Mouse (Mus musculus): ENCODE measurements at regions not wholly inside any gene's neighbourhood (a gene's known extent, or its start where the extent isn't known, plus 50 kb on each side); places are given as distances from the start of the nearest gene placed in this dataset.

DNA sequence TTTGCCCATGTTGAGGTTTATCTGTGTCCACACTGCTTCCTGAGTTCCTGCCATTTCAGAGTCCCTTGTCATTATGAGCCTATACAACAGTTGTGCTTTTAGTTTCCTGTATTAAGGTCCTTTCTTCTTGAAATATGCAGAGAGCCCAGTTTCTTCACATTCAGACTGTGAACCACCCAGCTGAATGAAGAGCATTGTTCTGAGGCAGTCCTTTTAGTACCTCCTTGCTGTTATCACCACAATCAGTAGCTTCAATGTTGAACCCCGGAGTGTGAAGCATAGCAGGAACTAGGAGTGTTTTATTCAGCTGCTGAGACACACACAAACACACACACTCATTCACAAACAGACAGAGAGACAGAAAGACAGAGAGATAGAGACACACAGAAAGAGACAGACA, 1452.1 kb downstream of the Gsdmc2 start:
- Histone ChIP-seq H3K27ac (ENCODE audit: low read depth, low read length) (no peak overlapping the region), H3K4me1 (ENCODE audit: control insufficient read depth, insufficient read depth, low read depth, low read length) (no peaks in the 10 kb centered on the region), H3K36me3 (ENCODE audit: control insufficient read depth, insufficient read depth, low read length) (no peaks in the 10 kb centered on the region), H3K9me3 (ENCODE audit: control insufficient read depth, low read length) (no peaks in the 10 kb centered on the region), H3K27me3 (replicated peaks; ENCODE audit: control insufficient read depth, insufficient read depth, low read length) (no peaks in the 10 kb centered on the region), H3K4me2 (ENCODE audit: low read length) (no peak overlapping the region), H3K9ac (ENCODE audit: low read depth, low read length) (no peak overlapping the region), H3K4me3 (ENCODE audit: low read length) (no peak overlapping the region)
- ATAC-seq, result no peak
- WGBS, result 52% methylated on average over 1 of the region's 1 CpGs

DNA sequence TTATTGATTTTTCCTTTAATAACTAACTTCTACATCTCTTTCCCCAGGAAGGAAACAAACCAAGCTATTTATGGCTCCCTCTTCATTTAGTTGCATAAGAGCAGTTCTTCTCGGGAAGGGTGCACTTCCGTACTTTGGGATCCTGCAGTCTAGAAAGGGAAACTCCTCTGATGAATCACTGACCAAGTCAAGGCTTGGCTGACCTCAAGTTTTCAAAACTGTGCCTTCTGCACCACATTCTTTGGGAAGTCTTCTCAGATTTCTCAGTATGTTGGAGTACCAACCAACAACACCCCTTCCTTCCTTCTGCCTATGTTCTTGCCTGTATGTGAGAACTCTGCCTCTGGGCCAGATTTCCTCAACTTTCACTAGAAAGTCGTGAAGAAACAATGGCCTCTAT, 1452.6 kb downstream of the Gsdmc2 start:
- 85% methylated on average over 3 of the region's 3 CpGs for WGBS

DNA sequence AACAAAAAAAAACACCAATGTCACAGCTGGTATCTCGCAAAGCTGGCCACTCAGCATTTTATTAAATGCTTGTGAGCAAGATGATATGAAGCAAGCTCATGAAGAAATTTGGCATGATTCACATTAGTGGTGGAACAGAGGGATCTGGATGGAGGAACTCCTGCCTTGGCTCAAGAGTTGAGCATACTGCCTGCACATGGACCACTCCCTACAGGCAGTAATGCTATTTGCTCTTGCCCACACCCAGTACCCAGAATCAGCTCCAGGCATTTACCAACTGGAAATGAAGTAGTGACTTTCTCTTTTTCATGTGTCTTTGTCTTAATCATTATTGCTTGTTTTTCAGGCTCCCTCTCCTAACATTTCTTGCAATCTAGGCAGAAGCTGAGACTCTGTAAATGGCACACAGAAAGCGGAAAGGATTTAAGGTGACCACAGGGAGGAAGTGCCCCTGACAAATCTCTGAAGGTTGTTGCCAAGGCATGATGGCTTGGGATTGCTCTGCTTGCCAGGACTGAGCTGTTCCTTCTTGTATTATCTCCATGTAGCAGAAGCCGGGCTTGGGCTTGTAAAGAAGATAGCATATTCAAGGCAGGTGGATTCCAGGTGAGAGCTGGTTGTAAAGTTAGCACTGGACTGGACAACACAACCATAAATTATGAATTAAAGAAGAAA, 1455.4 kb downstream of the Gsdmc2 start:
- no peak overlapping the region for H3K9ac ChIP-seq (ENCODE audit: low read depth, low read length)
- H3K27ac ChIP-seq (ENCODE audit: low read depth, low read length), result no peak overlapping the region
- H3K9me3 ChIP-seq (ENCODE audit: control insufficient read depth, low read length), result no peaks in the 10 kb centered on the region
- H3K36me3 ChIP-seq (ENCODE audit: control insufficient read depth, insufficient read depth, low read length), result no peaks in the 10 kb centered on the region
- no peak overlapping the region for H3K4me3 ChIP-seq (ENCODE audit: low read length)
- ATAC-seq, result no peak
- H3K27me3 ChIP-seq (replicated peaks; ENCODE audit: control insufficient read depth, insufficient read depth, low read length), result no peaks in the 10 kb centered on the region
- no peak overlapping the region for H3K4me2 ChIP-seq (ENCODE audit: low read length)
- H3K4me1 ChIP-seq (ENCODE audit: control insufficient read depth, insufficient read depth, low read depth, low read length), result no peaks in the 10 kb centered on the region
- WGBS, result 94% methylated on average over 3 of the region's 3 CpGs

More for the DNA sequence above, 1452.6 kb downstream of the Gsdmc2 start:
- Histone ChIP-seq H3K9ac (ENCODE audit: low read depth, low read length) (no peak overlapping the region), H3K27ac (ENCODE audit: low read depth, low read length) (no peak overlapping the region), H3K4me2 (ENCODE audit: low read length) (no peak overlapping the region), H3K36me3 (ENCODE audit: control insufficient read depth, insufficient read depth, low read length) (no peaks in the 10 kb centered on the region), H3K9me3 (ENCODE audit: control insufficient read depth, low read length) (no peaks in the 10 kb centered on the region), H3K4me1 (ENCODE audit: control insufficient read depth, insufficient read depth, low read depth, low read length) (no peaks in the 10 kb centered on the region), H3K27me3 (replicated peaks; ENCODE audit: control insufficient read depth, insufficient read depth, low read length) (no peaks in the 10 kb centered on the region), H3K4me3 (ENCODE audit: low read length) (no peak overlapping the region)
- no peak for ATAC-seq

DNA sequence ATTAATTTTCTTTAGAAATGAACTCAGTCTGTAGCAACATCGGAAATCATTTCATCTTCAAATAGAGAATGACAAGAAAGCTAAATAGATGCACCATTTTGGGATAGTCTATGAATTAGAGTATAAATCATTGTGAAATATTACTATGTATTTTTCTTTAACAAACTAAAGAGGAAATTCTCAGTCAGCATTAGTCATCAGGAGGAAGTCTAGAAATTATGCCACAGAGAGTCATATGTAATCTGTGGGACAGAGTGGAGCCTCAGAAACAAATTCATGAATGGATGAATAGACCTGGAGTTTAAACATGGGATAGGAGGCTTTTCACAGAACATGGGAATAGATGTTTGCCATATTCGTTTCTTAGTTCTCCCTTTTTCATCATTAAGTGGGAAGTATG, 1459.4 kb upstream of the A1bg start:
- 78% methylated on average over 2 of the region's 2 CpGs for WGBS
- no peak for ATAC-seq
- Histone ChIP-seq H3K4me3 (ENCODE audit: low read length) (no peak overlapping the region), H3K27me3 (replicated peaks; ENCODE audit: control insufficient read depth, insufficient read depth, low read length) (no peaks in the 10 kb centered on the region), H3K9ac (ENCODE audit: low read depth, low read length) (no peak overlapping the region), H3K27ac (ENCODE audit: low read depth, low read length) (no peak overlapping the region), H3K36me3 (ENCODE audit: control insufficient read depth, insufficient read depth, low read length) (no peaks in the 10 kb centered on the region), H3K9me3 (ENCODE audit: control insufficient read depth, low read length) (0 out of 2 replicates have a peak, but pooled peaks cover 2% of the 10 kb centered on the region), H3K4me1 (ENCODE audit: control insufficient read depth, insufficient read depth, low read depth, low read length) (no peaks in the 10 kb centered on the region), H3K4me2 (ENCODE audit: low read length) (no peak overlapping the region)

DNA sequence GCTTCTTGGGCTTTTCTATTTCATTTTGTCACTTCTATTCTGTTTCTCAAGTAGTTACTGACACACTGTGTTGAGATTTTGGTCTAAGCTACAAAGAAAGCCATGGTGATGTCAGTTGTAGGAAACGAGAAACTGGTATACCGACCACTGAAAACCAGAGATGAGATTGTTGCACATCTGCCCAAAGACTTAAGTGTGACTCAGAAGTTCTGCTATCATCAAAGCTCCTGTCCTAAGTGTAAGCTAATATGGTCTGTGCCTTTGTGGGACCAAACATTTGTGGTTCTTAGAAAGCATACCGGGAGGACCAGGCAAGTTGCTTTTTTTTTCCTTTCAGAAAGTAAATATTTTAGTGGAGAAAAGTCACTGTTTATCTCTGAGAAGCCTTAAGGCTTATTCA, 1451.8 kb upstream of the A1bg start:
- Histone ChIP-seq H3K27ac (ENCODE audit: low read depth, low read length) (no peak overlapping the region), H3K4me1 (ENCODE audit: control insufficient read depth, insufficient read depth, low read depth, low read length) (no peaks in the 10 kb centered on the region), H3K27me3 (replicated peaks; ENCODE audit: control insufficient read depth, insufficient read depth, low read length) (no peaks in the 10 kb centered on the region), H3K9ac (ENCODE audit: low read depth, low read length) (no peak overlapping the region), H3K9me3 (ENCODE audit: control insufficient read depth, low read length) (no peaks in the 10 kb centered on the region), H3K4me2 (ENCODE audit: low read length) (no peak overlapping the region), H3K4me3 (ENCODE audit: low read length) (no peak overlapping the region), H3K36me3 (ENCODE audit: control insufficient read depth, insufficient read depth, low read length) (no peaks in the 10 kb centered on the region)
- no peak for ATAC-seq
- WGBS, result 91% methylated on average over 3 of the region's 3 CpGs

DNA sequence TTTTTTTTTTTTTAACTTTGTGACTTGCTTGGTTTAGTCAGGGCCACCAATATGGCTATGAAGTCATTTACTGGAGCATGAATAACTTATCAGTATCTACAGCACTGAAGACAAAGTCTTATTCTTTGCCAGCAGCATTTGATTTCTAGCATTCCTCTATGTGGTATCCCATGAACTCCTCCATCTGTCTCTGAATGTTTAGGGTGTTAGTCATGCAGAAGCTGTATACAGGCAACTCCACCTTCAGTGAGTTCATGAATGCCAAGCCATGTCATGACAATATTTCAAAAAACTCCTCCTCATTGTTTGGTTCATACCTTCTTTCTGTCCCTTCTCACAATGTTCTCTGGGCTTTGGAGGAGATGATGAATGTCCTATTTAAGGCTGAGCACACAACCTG, 1438.4 kb upstream of the A1bg start:
- no peaks in the 10 kb centered on the region for H3K27me3 ChIP-seq (replicated peaks; ENCODE audit: control insufficient read depth, insufficient read depth, low read length)
- no peaks in the 10 kb centered on the region for H3K4me1 ChIP-seq (ENCODE audit: control insufficient read depth, insufficient read depth, low read depth, low read length)
- no peak overlapping the region for H3K27ac ChIP-seq (ENCODE audit: low read depth, low read length)
- ATAC-seq, result no peak
- no peak overlapping the region for H3K4me3 ChIP-seq (ENCODE audit: low read length)
- no peak overlapping the region for H3K9ac ChIP-seq (ENCODE audit: low read depth, low read length)
- no peaks in the 10 kb centered on the region for H3K36me3 ChIP-seq (ENCODE audit: control insufficient read depth, insufficient read depth, low read length)
- no peak overlapping the region for H3K4me2 ChIP-seq (ENCODE audit: low read length)
- no peaks in the 10 kb centered on the region for H3K9me3 ChIP-seq (ENCODE audit: control insufficient read depth, low read length)

DNA sequence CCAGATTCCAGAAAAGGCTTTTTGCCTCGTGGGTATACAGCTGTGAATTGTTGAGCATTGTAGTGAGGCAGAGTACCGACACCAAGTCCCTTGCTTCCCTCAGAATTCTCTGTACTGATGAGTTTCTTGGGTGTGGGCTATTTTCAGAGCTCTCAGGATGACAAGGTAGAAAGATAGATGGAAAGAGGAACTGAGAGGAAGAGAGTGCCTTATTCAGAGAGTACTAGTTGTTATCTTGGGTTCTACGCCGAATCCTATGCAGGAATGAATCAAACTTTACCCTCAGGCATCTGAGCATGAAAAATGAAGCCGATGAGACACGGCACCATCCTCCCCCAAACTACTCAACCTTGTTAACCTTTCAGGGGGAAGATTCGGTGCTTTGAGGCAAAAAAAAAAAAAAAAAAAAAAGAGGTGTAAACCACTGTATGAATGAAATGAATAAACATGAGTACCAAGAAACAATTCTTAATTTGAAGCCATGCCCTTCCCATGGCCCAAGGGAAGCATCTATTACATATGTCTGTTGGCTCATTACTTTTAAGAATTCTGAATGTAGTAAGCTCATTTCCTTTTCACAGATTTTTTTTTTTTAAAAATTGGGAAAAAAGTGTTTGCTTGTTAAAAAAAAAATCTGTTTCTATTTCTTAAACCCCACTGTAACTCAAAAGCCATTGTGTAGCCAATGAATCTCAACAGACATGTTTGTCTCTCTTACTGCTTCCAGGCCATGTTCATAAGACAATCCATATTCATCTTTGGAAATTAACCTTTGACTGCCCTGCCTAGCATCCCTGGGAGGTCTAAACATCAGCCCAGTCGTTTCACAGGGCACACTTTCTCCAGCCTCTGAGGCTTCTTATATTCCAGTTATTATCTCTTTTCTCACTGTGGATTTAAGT, 1435.8 kb upstream of the A1bg start:
- Histone ChIP-seq H3K4me2 (ENCODE audit: low read length) (no peak overlapping the region), H3K9ac (ENCODE audit: low read depth, low read length) (no peak overlapping the region), H3K9me3 (ENCODE audit: control insufficient read depth, low read length) (no peaks in the 10 kb centered on the region), H3K36me3 (ENCODE audit: control insufficient read depth, insufficient read depth, low read length) (no peaks in the 10 kb centered on the region), H3K27ac (ENCODE audit: low read depth, low read length) (no peak overlapping the region), H3K27me3 (replicated peaks; ENCODE audit: control insufficient read depth, insufficient read depth, low read length) (no peaks in the 10 kb centered on the region), H3K4me3 (ENCODE audit: low read length) (no peak overlapping the region), H3K4me1 (ENCODE audit: control insufficient read depth, insufficient read depth, low read depth, low read length) (no peaks in the 10 kb centered on the region)
- 65% methylated on average over 8 of the region's 8 CpGs for WGBS
- ATAC-seq, result no peak

DNA sequence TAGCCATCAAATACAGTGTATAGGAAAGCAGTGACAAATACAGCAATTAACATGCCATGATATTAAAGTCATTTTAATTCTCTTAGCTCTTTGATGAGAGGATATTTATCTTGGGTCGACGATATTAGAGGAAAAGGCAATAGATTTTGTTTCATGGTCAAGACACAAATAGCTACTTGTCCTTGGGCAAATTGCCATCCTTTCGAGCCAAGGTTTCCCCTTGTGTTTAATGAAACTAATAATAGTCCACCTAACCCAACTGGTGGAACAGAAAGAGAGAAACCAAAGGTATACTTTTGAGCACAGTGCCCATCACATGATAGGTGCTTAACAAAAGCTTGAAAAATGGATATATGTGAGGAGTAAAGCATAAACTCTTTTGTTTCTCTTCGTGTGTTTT, 1431.0 kb upstream of the A1bg start:
- no peaks in the 10 kb centered on the region for H3K36me3 ChIP-seq (ENCODE audit: control insufficient read depth, insufficient read depth, low read length)
- H3K9me3 ChIP-seq (ENCODE audit: control insufficient read depth, low read length), result no peaks in the 10 kb centered on the region
- ATAC-seq, result no peak
- H3K27ac ChIP-seq (ENCODE audit: low read depth, low read length), result no peak overlapping the region
- WGBS, result 80% methylated on average over 4 of the region's 4 CpGs
- no peak overlapping the region for H3K4me3 ChIP-seq (ENCODE audit: low read length)
- H3K9ac ChIP-seq (ENCODE audit: low read depth, low read length), result no peak overlapping the region
- H3K4me1 ChIP-seq (ENCODE audit: control insufficient read depth, insufficient read depth, low read depth, low read length), result no peaks in the 10 kb centered on the region
- H3K27me3 ChIP-seq (replicated peaks; ENCODE audit: control insufficient read depth, insufficient read depth, low read length), result no peaks in the 10 kb centered on the region
- H3K4me2 ChIP-seq (ENCODE audit: low read length), result no peak overlapping the region

DNA sequence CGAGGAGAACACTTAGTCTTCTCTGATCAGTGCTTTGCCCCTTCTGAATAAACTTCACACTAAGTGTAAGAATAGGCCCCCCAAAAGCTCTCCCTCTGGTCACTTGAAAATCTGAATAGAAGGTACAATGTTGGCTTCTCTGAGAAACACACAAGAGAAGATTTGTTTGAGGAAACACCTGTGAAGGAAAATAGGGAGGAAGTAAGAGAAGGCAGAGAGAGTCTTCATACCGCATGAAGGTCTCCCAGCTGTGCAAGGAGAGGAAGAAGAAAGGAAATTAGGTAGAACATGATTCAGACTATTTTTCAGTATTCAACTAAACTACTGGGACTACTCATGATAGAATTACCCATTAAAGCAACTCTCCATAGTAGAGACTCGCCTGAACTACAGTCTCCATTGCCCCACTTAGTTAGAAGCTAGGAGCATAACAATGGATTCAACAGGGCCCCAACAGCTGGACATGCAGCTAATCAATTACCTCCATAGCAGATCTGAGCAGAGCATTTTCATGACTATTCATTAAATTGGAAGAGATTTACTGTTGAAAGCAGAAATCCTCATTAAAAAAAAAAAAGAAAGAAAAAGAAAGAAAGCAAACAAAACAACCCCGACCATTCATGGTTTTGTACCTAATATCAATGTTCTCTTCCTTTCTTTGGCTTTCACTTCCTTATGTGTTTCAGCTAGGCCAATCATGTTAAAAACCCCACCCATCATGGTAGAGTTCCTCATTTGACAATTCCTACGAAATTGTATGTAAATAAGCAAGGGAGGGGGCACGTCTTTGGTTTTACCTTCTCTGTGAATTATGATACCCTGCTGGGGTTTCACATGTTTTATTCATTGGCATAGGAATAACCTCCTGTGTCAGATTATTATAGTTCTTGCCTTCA, 1428.3 kb upstream of the A1bg start:
- H3K4me2 ChIP-seq (ENCODE audit: low read length), result no peak overlapping the region
- no peaks in the 10 kb centered on the region for H3K9me3 ChIP-seq (ENCODE audit: control insufficient read depth, low read length)
- H3K27ac ChIP-seq (ENCODE audit: low read depth, low read length), result no peak overlapping the region
- no peak overlapping the region for H3K4me3 ChIP-seq (ENCODE audit: low read length)
- ATAC-seq, result no peak
- 74% methylated on average over 6 of the region's 6 CpGs for WGBS
- no peaks in the 10 kb centered on the region for H3K36me3 ChIP-seq (ENCODE audit: control insufficient read depth, insufficient read depth, low read length)
- no peaks in the 10 kb centered on the region for H3K27me3 ChIP-seq (replicated peaks; ENCODE audit: control insufficient read depth, insufficient read depth, low read length)
- H3K4me1 ChIP-seq (ENCODE audit: control insufficient read depth, insufficient read depth, low read depth, low read length), result no peaks in the 10 kb centered on the region
- no peak overlapping the region for H3K9ac ChIP-seq (ENCODE audit: low read depth, low read length)
